Mouse (Mus musculus) testis, postnatal 10 days (tissue): ENCODE data around the gene Slc32a1.

Experiments
- DNase-seq: peaks from one replicate; pipeline ENCODE4 v3.0.0; 2021; ENCODE audit warnings: low spot score

Gene Slc32a1

GRCm38 (mm10) chr2:158610488-158611325 is at the start of gene Slc32a1:
Slc32a1 (plus strand) TSS chr2:158610767.
- peak; percentile 55 for DNase-seq

GRCm38 (mm10) chr2:158560801-158561200 is 49.8 kb upstream of the Slc32a1 start:
- no peak for DNase-seq

- DNase-seq = no peak
Observed at GRCm38 (mm10) chr2:158561371-158562144, 49.0 kb upstream of the Slc32a1 start.

GRCm38 (mm10) chr2:158570421-158571081 is 40.0 kb upstream of the Slc32a1 start:
- DNase-seq = peak; percentile 74

GRCm38 (mm10) chr2:158579979-158580378 is 30.6 kb upstream of the Slc32a1 start:
- DNase-seq = no peak

- DNase-seq = peak; percentile 70
Observed at GRCm38 (mm10) chr2:158584621-158585358, 25.8 kb upstream of the Slc32a1 start.

GRCm38 (mm10) chr2:158588524-158589271 is 21.9 kb upstream of the Slc32a1 start:
- no peak for DNase-seq

GRCm38 (mm10) chr2:158590495-158590894 is 20.1 kb upstream of the Slc32a1 start:
- no peak for DNase-seq

GRCm38 (mm10) chr2:158591286-158591685 is 19.3 kb upstream of the Slc32a1 start:
- DNase-seq = no peak

- DNase-seq = no peak
Observed at GRCm38 (mm10) chr2:158593371-158593770, 17.2 kb upstream of the Slc32a1 start.

- peak; percentile 60 for DNase-seq
Observed at GRCm38 (mm10) chr2:158595103-158595502, 15.5 kb upstream of the Slc32a1 start.

GRCm38 (mm10) chr2:158595577-158595976 is 15.0 kb upstream of the Slc32a1 start:
- no peak for DNase-seq

- no peak for DNase-seq
Observed at GRCm38 (mm10) chr2:158596803-158597202, 13.8 kb upstream of the Slc32a1 start.

- no peak for DNase-seq
Observed at GRCm38 (mm10) chr2:158600517-158600916, 10.1 kb upstream of the Slc32a1 start.

GRCm38 (mm10) chr2:158601326-158601725 is 9.2 kb upstream of the Slc32a1 start:
- DNase-seq = no peak

GRCm38 (mm10) chr2:158602663-158603062 is 7.9 kb upstream of the Slc32a1 start:
- DNase-seq = no peak

GRCm38 (mm10) chr2:158606511-158606964 is 4.0 kb upstream of the Slc32a1 start:
- no peak for DNase-seq

- no peak for DNase-seq
Observed at GRCm38 (mm10) chr2:158609681-158610080, 886 bp upstream of the Slc32a1 start.

- DNase-seq = no peak
Observed at GRCm38 (mm10) chr2:158611326-158611719, 756 bp downstream of the Slc32a1 start.

GRCm38 (mm10) chr2:158611726-158612670 is 1.4 kb downstream of the Slc32a1 start:
- no peak for DNase-seq
